ENCODE assay signal across 12 mouse cellular contexts in genomic region chr9:66886818-66887217, GRCm38 (mm10). TPM values are rescaled to one million over a fixed set of nuclear protein-coding genes. Genes with fewer than 3 reads are reported as not detected.
DNase-seq lines count a peak whose midpoint lies in the region; ATAC-seq lines count a peak whose summit lies in the region.
"Had no signal": no experiment of that assay in that cellular context is flagged by ENCODE, and none has a peak within 500 bp of the region (broad histone marks: within the 10 kb centered on the region; RNA-seq: fewer than 3 reads in every experiment).

No protein-coding gene starts in this region.

- H3K27ac ChIP-seq in intestine, embryonic 16.5 days (ENCODE audit: low read length), result 0 out of 2 replicates have a peak overlapping the region, but pooled peaks have one; percentile 5
- H3K27ac ChIP-seq in intestine, embryonic 15.5 days, result no peak overlapping the region
- peak overlapping the region; percentile 66 for H3K27ac ChIP-seq in hindbrain, embryonic 13.5 days
- H3K27ac ChIP-seq: heart, adult 2 months had no signal

- no peak overlapping the region for H3K9ac ChIP-seq in intestine, embryonic 16.5 days (ENCODE audit: low read depth, low read length)
- no peak overlapping the region for H3K9ac ChIP-seq in intestine, embryonic 15.5 days
- H3K9ac ChIP-seq in hindbrain, embryonic 13.5 days, result no peak overlapping the region

- H3K36me3 ChIP-seq in intestine, embryonic 16.5 days (ENCODE audit: control insufficient read depth, insufficient read depth, low read length), result no peaks in the 10 kb centered on the region
- H3K36me3 ChIP-seq in intestine, embryonic 15.5 days, result no peaks in the 10 kb centered on the region
- H3K36me3 ChIP-seq in hindbrain, embryonic 13.5 days, result no peaks in the 10 kb centered on the region

- no peak; the same call in 1 of the 2 replicates for ATAC-seq in intestine, embryonic 16.5 days
- ATAC-seq in intestine, embryonic 15.5 days, result no peak
- ATAC-seq in hindbrain, embryonic 13.5 days (ENCODE audit: low FRiP score), result no peak
- ATAC-seq: activated CD4-positive, CD25-positive, alpha-beta regulatory T cell, adult 4 months had no signal

- H3K4me3 ChIP-seq in intestine, embryonic 16.5 days (ENCODE audit: low read length), result no peak overlapping the region
- H3K4me3 ChIP-seq in intestine, embryonic 15.5 days (replicated peaks), result no peak overlapping the region
- no peak overlapping the region for H3K4me3 ChIP-seq in hindbrain, embryonic 13.5 days
- H3K4me3 ChIP-seq: heart, adult 2 months had no signal

- no peaks in the 10 kb centered on the region for H3K27me3 ChIP-seq in intestine, embryonic 16.5 days (replicated peaks; ENCODE audit: control insufficient read depth, insufficient read depth, low read length)
- H3K27me3 ChIP-seq in intestine, embryonic 15.5 days (replicated peaks), result no peaks in the 10 kb centered on the region
- no peaks in the 10 kb centered on the region for H3K27me3 ChIP-seq in hindbrain, embryonic 13.5 days

- H3K4me2 ChIP-seq in intestine, embryonic 16.5 days (ENCODE audit: low read depth, low read length), result no peak overlapping the region
- H3K4me2 ChIP-seq in intestine, embryonic 15.5 days (replicated peaks), result no peak overlapping the region
- no peak overlapping the region for H3K4me2 ChIP-seq in hindbrain, embryonic 13.5 days

- no peaks in the 10 kb centered on the region for H3K9me3 ChIP-seq in intestine, embryonic 16.5 days (ENCODE audit: control insufficient read depth, low read length)
- H3K9me3 ChIP-seq in intestine, embryonic 15.5 days, result no peaks in the 10 kb centered on the region
- no peaks in the 10 kb centered on the region for H3K9me3 ChIP-seq in hindbrain, embryonic 13.5 days

- peaks cover 16% of the 10 kb centered on the region; the same call in 1 of the 2 replicates for H3K4me1 ChIP-seq in intestine, embryonic 16.5 days (ENCODE audit: control insufficient read depth, insufficient read depth, low read length)
- 0 out of 2 replicates have a peak, but pooled peaks cover 9% of the 10 kb centered on the region for H3K4me1 ChIP-seq in intestine, embryonic 15.5 days (replicated peaks)
- peaks cover 34% of the 10 kb centered on the region for H3K4me1 ChIP-seq in hindbrain, embryonic 13.5 days (replicated peaks)

- WGBS in intestine, embryonic 16.5 days, result 80% methylated on average over 6 of the region's 6 CpGs
- WGBS in intestine, embryonic 15.5 days, result 83% methylated on average over 6 of the region's 6 CpGs
- WGBS in hindbrain, embryonic 13.5 days, result 74% methylated on average over 6 of the region's 6 CpGs

- DNase-seq in 416B (ENCODE audit: low read depth), result peak; percentile 93
- peak; percentile 67 for DNase-seq in lung, postnatal 36 days
- DNase-seq in cerebellum, postnatal 10 days, result no peak
- no peak for DNase-seq in T-cell, adult 2 months (ENCODE audit: low spot score)
- DNase-seq in adrenal gland, postnatal 14 days, result no peak
- DNase-seq: cerebellum, adult 2 months; thymus, postnatal 36 days had no signal

RNA-seq across cellular contexts. Expression of gene Rab8b, which starts 32.7 kb away (rescaled TPM):
- polyA plus RNA-seq in intestine, embryonic 16.5 days (2015; fragmentation: Nextera tagmentation; extraction: Ambion mirVana), result 18.3 and 18.4 TPM in 2 replicates
- 20.5 and 20.6 TPM in 2 replicates for polyA plus RNA-seq in intestine, embryonic 15.5 days (2015; fragmentation: Nextera tagmentation; extraction: Ambion mirVana)
- 37.6 and 38.4 TPM in 2 replicates for polyA plus RNA-seq in hindbrain, embryonic 13.5 days (2015; fragmentation: Nextera tagmentation; extraction: Ambion mirVana)
- total RNA-seq in adrenal gland, postnatal 14 days (2021), result 19.1 and 23.1 TPM in 2 replicates

RNA-seq across cellular contexts. Expression of gene Aph1c, which starts 52.3 kb away (rescaled TPM):
- polyA plus RNA-seq in intestine, embryonic 16.5 days (2015; fragmentation: Nextera tagmentation; extraction: Ambion mirVana), result 4.5 and 6.2 TPM in 2 replicates
- 3.4 and 4.5 TPM in 2 replicates for polyA plus RNA-seq in intestine, embryonic 15.5 days (2015; fragmentation: Nextera tagmentation; extraction: Ambion mirVana)
- 4.0 and 5.4 TPM in 2 replicates for polyA plus RNA-seq in hindbrain, embryonic 13.5 days (2015; fragmentation: Nextera tagmentation; extraction: Ambion mirVana)
- 7.9 and 8.0 TPM in 2 replicates for total RNA-seq in adrenal gland, postnatal 14 days (2021)

RNA-seq across cellular contexts. Expression of gene Rps27l, which starts 59.1 kb away (rescaled TPM):
- 763 and 818 TPM in 2 replicates for polyA plus RNA-seq in intestine, embryonic 16.5 days (2015; fragmentation: Nextera tagmentation; extraction: Ambion mirVana)
- 830 and 881 TPM in 2 replicates for polyA plus RNA-seq in intestine, embryonic 15.5 days (2015; fragmentation: Nextera tagmentation; extraction: Ambion mirVana)
- 291 and 315 TPM in 2 replicates for polyA plus RNA-seq in hindbrain, embryonic 13.5 days (2015; fragmentation: Nextera tagmentation; extraction: Ambion mirVana)
- 291 and 304 TPM in 2 replicates for total RNA-seq in adrenal gland, postnatal 14 days (2021)

Comparison
In these comparisons a context has a peak if more than half of its experiments do, and no peak if none do; other contexts are left out.
1. DNase-seq: peak in 416B (single experiment) and lung, postnatal 36 days (single experiment); none in cerebellum, postnatal 10 days (0 of 2), T-cell, adult 2 months (single experiment) and adrenal gland, postnatal 14 days (single experiment).